Mouse (Mus musculus): ENCODE data around the gene Mto1. TPM values are rescaled to one million over a fixed set of nuclear protein-coding genes. Genes with fewer than 3 reads are reported as not detected.

The Mto1 gene
- total and polyA plus RNA-seq, 3 experiments: 27.7 to 32.3 TPM; not detected in 1

DNA sequence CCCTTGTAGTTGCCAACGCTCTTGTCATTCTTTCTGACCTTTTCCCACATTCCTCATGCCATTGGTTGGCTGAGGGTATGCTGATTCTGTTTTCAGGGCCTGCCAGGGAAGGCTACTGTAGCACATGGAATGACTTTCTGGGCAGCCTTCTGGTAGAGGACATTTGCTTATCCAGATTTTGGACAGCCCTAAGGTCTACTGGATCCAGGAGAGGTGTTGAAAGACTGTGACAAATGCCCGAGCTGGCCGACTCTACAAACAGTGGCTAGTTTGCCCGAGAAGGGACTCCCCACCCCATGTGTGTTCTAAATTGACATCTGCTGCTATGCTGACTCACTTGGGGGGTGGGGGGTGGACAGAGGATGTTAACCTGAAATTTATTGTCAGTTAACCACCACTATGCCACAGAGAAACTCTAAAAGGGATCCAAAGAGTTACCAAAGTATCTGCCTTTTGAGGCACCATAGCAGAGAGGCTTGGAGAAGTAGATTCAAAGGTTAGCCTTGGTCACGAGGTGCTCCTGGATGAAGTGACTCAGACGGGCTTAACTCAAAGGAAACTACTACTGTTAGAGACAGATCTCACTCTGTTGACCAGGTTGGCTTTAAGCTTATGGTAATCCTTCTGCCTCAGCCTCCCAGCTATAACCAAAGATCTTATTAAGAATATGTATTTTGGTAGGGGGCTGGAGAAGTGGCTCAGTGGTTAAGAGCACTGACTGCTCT lies 65.9 kb downstream of the Mto1 start:
- Histone ChIP-seq H3K4me1 (ENCODE audit: control insufficient read depth in 1 of 2, insufficient read depth in 2 of 2, low read length in 2 of 2) (peaks cover 2 to 7% of the 10 kb centered on the region in 2 experiments; a peak in 3 of 4 replicates), H3K36me3 (ENCODE audit: control insufficient read depth in 1 of 2, insufficient read depth in 2 of 2, low read length in 2 of 2) (peaks cover 0 to 5% of the 10 kb centered on the region in 2 experiments; a peak in 2 of 4 replicates), H3K27me3 (ENCODE audit: control insufficient read depth in 1 of 2, insufficient read depth in 2 of 2, low read length in 2 of 2) (0 out of 4 replicates have a peak, but pooled peaks cover 0 to 1% of the 10 kb centered on the region in 2 experiments), H3K4me3 (ENCODE audit: control insufficient read depth in 1 of 2, insufficient read depth in 1 of 2, low read depth in 2 of 2, low read length in 2 of 2) (no peak overlapping the region), H3K9ac (ENCODE audit: control insufficient read depth, low read depth, low read length, poor library complexity, severe bottlenecking) (no peak overlapping the region), H3K9me3 (replicated peaks; ENCODE audit: insufficient read depth, low read length) (no peaks in the 10 kb centered on the region), H3K79me2 (ENCODE audit: control insufficient read depth, insufficient read depth, low read length, poor library complexity) (no peaks in the 10 kb centered on the region), H3K27ac (ENCODE audit: control insufficient read depth, low read depth, low read length) (no peak overlapping the region)
- DNase-seq (ENCODE audit: low read depth, low spot score): no peak
- TF ChIP-seq ELF1 (IDR thresholded peaks at IDR 0.05; ENCODE audit: low read depth, low read length) (no peak), POLR2A (IDR thresholded peaks at IDR 0.05; ENCODE audit: control insufficient read depth in 1 of 2, insufficient read depth in 1 of 2, low read depth in 1 of 2, low read length in 2 of 2, poor library complexity in 1 of 2) (no peak), MYB (IDR thresholded peaks at IDR 0.05; ENCODE audit: low read depth, low read length) (no peak), POLR2AphosphoS5 (IDR thresholded peaks at IDR 0.05; ENCODE audit: borderline replicate concordance, low read depth, low read length) (no peak)

DNA sequence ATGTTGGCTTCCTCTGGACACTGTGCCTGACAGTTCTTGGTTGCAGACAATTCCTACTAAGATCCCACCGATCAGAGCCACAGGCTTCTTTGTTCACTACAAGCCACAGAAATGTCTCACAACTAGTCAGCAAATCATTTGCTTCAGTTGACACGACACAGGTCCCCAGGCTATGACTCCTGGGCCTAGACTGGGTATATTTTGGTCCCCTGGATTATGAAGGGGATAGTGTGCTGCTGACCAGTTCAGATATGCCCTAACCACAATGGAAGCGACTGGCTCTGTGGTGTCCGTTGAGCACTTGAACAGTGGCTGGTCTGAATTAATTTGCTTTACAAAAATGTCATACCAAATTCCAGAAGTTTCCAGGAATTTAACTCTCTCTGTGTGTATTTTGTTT lies 66.7 kb downstream of the Mto1 start:
- peaks cover 0 to 5% of the 10 kb centered on the region in 2 experiments; a peak in 2 of 4 replicates for H3K36me3 ChIP-seq (ENCODE audit: control insufficient read depth in 1 of 2, insufficient read depth in 2 of 2, low read length in 2 of 2)
- DNase-seq (ENCODE audit: low read depth, low spot score): no peak
- no peaks in the 10 kb centered on the region for H3K79me2 ChIP-seq (ENCODE audit: control insufficient read depth, insufficient read depth, low read length, poor library complexity)
- H3K9me3 ChIP-seq (replicated peaks; ENCODE audit: insufficient read depth, low read length): no peaks in the 10 kb centered on the region
- H3K9ac ChIP-seq (ENCODE audit: control insufficient read depth, low read depth, low read length, poor library complexity, severe bottlenecking): no peak overlapping the region
- H3K4me3 ChIP-seq (ENCODE audit: control insufficient read depth in 1 of 2, insufficient read depth in 1 of 2, low read depth in 2 of 2, low read length in 2 of 2): no peak overlapping the region
- peaks cover 2 to 7% of the 10 kb centered on the region in 2 experiments; a peak in 3 of 4 replicates for H3K4me1 ChIP-seq (ENCODE audit: control insufficient read depth in 1 of 2, insufficient read depth in 2 of 2, low read length in 2 of 2)
- H3K27me3 ChIP-seq (ENCODE audit: control insufficient read depth in 1 of 2, insufficient read depth in 2 of 2, low read length in 2 of 2): 0 out of 4 replicates have a peak, but pooled peaks cover 0 to 1% of the 10 kb centered on the region in 2 experiments
- no peak overlapping the region for H3K27ac ChIP-seq (ENCODE audit: control insufficient read depth, low read depth, low read length)
- TF ChIP-seq MXI1 (IDR thresholded peaks at IDR 0.05; ENCODE audit: low read depth, low read length) (no peak), ZC3H11A (IDR thresholded peaks at IDR 0.05; ENCODE audit: low read depth, low read length) (no peak), TAL1 (IDR thresholded peaks at IDR 0.05; ENCODE audit: low read length) (no peak), KAT2A (conservative IDR thresholded peaks at IDR 0.05; ENCODE audit: low read depth, low read length) (no peak), CHD1 (IDR thresholded peaks at IDR 0.05; ENCODE audit: low read depth, low read length) (no peak), GATA1 (IDR thresholded peaks at IDR 0.05; ENCODE audit: low read depth, low read length) (no peak), ETS1 (IDR thresholded peaks at IDR 0.05; ENCODE audit: low read depth, low read length) (no peak), EP300 (IDR thresholded peaks at IDR 0.05; ENCODE audit: low read depth in 1 of 2, low read length in 2 of 2) (no peak), POLR2AphosphoS2 (IDR thresholded peaks at IDR 0.05; ENCODE audit: low read length) (no peak), UBTF (IDR thresholded peaks at IDR 0.05; ENCODE audit: borderline replicate concordance, insufficient read depth, low read depth, low read length) (no peak), NELFE (IDR thresholded peaks at IDR 0.05; ENCODE audit: low read depth, low read length) (no peak)
